Mouse (Mus musculus) bone marrow, adult 2 months (tissue): ENCODE measurements around the gene Lysmd4.

Experiments used
- CTCF ChIP-seq: fragments of 200-500 bp; IDR thresholded peaks from 2 replicates; pipeline ENCODE4 v1.5.1; 2011; ENCODE audit warnings: low read length, control low read depth; ENCODE audit not compliant: control insufficient read depth, insufficient read depth
- POLR2A ChIP-seq: fragments of 200-500 bp; IDR thresholded peaks from 2 replicates; pipeline ENCODE4 v1.6.1; 2011; ENCODE audit warnings: low read depth, mild to moderate bottlenecking, control low read depth, low read length, borderline replicate concordance; ENCODE audit not compliant: control insufficient read depth

DNA sequence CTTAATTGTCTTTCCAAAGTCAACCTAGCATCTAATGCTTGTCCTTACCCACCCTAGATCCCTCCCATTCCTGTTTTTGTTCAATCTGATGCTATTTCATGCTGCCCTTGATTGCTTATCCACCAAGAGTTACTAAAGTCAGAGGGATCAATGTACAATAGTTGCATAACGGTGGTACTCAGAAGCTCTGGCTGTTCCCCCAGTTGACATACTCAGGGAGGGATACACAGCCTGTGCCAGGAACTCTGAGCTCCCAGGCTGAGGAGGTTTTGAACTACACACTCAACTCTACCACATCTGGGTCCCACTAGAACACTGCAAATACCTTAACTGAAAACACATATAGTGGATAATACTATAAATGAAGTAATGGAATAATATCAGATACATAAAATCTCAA is 14.0 kb upstream of the Lysmd4 start:
- TF ChIP-seq CTCF: no peak
- no peak for TF ChIP-seq POLR2A
